Mouse (Mus musculus) liver, embryonic 14.5 days (tissue): Measurements from ENCODE around the gene Lbr. TPM values are rescaled to one million over a fixed set of nuclear protein-coding genes. Genes with fewer than 3 reads are reported as not detected.
"Not testable (repeated sequence)": the region's sequence is repeated elsewhere in the genome, so short reads cannot be mapped to it uniquely, and the experiment has no call there.

Experiments used
- ATAC-seq: fragments of 200-750 bp; cut with Nextera tagmentation; 2 replicates; pipeline ENCODE4 v1.8.0; 2017; ENCODE audit warnings: moderate number of reproducible peaks, mild to moderate bottlenecking, moderate library complexity; ENCODE audit not compliant: insufficient read depth
- DNase-seq, 3 experiments: peaks; one replicate each; pipeline ENCODE4 v3.0.0-alpha.2; 2012 to 2013; ENCODE audit warnings: low read depth in 3 of 3, low spot score in 3 of 3
- H3K27ac ChIP-seq: fragments of 300-500 bp; sonication (generic); 2 replicates; pipeline ENCODE4 v1.5.1; 2014; ENCODE audit warnings: moderate library complexity, mild to moderate bottlenecking, control low read depth, inconsistent platforms
- H3K27me3 ChIP-seq: fragments of 300-500 bp; sonication (generic); 2 replicates; pipeline ENCODE4 v1.6.1; 2014; ENCODE audit warnings: mild to moderate bottlenecking, low read length, moderate library complexity; ENCODE audit not compliant: control insufficient read depth, insufficient read depth
- H3K36me3 ChIP-seq: fragments of 300-500 bp; sonication (generic); replicated peaks from 2 replicates; pipeline ENCODE4 v1.6.1; 2014; ENCODE audit warnings: low read depth; ENCODE audit not compliant: control insufficient read depth, insufficient read depth
- H3K4me1 ChIP-seq, 2 experiments: fragments of 200-500 bp in 1 of 2; fragments of 300-500 bp in 1 of 2; sonication (generic) in 1 of 2; replicated peaks; 2 replicates each; pipeline ENCODE4 v1.6.1; 2012 to 2014; ENCODE audit warnings: antibody characterized with exemption in 1 of 2, inconsistent platforms in 1 of 2, low read length in 1 of 2; ENCODE audit not compliant: control insufficient read depth in 2 of 2, insufficient read depth in 2 of 2
- H3K4me2 ChIP-seq: fragments of 300-500 bp; sonication (generic); 2 replicates; pipeline ENCODE4 v1.6.1; 2014; ENCODE audit warnings: low read depth, mild to moderate bottlenecking, control low read depth, moderate library complexity
- H3K4me3 ChIP-seq, 2 experiments: fragments of 200-500 bp in 1 of 2; fragments of 300-500 bp in 1 of 2; sonication (generic) in 1 of 2; 2 replicates each; pipeline ENCODE4 v1.5.1; 2012 to 2014; ENCODE audit warnings: low read depth in 2 of 2, low read length in 2 of 2, mild to moderate bottlenecking in 2 of 2, control low read depth in 1 of 2, inconsistent platforms in 1 of 2, moderate library complexity in 1 of 2; ENCODE audit not compliant: insufficient read depth in 1 of 2
- H3K9ac ChIP-seq: fragments of 300-500 bp; sonication (generic); replicated peaks from 2 replicates; pipeline ENCODE4 v1.6.1; 2014; ENCODE audit warnings: mild to moderate bottlenecking, control low read depth, moderate library complexity
- H3K9me3 ChIP-seq: fragments of 300-500 bp; sonication (generic); 2 replicates; pipeline ENCODE4 v1.6.1; 2016; ENCODE audit warnings: low read length, mixed read lengths; ENCODE audit not compliant: control insufficient read depth
- CTCF ChIP-seq: IDR thresholded peaks from 2 replicates; pipeline ENCODE4 v1.5.1; 2016; ENCODE audit warnings: antibody characterized with exemption, low read depth, control low read depth
- EP300 ChIP-seq: IDR thresholded peaks from 2 replicates; pipeline ENCODE4 v1.6.1; 2016; ENCODE audit warnings: antibody characterized with exemption, low read depth
- WGBS: fragments of 180-500 bp; shearing (Covaris S2); extraction: QIAGEN DNeasy Blood & Tissue Kit; methylation state at CpG from one replicate; pipeline ENCODE4 v1.1.7; 2014; ENCODE audit not compliant: insufficient replicate concordance; 5-methylcytosine and 5-hydroxymethylcytosine counted together
- polyA plus RNA-seq, 2 experiments: library from polyadenylated mRNA; depleted of rRNA in 1 of 2; stranded (reverse) in 1 of 2; unstranded in 1 of 2; fragments of >200 nt; fragmentation: Nextera tagmentation in 1 of 2; extraction: Ambion mirVana in 1 of 2; gene quantifications; 2 replicates each; pipeline versions ENCODE4 v1.2.1 to v1.2.3; 2012 to 2014

Gene Lbr
- polyA plus RNA-seq, 2 experiments: 65.7 to 259 TPM

GRCm38 (mm10) chr1:181789952-181790351, 52.9 kb downstream of the Lbr start:
- no peak overlapping the region for H3K4me3 ChIP-seq
- no peak overlapping the region for H3K4me2 ChIP-seq
- no peaks in the 10 kb centered on the region for H3K9me3 ChIP-seq
- WGBS: 41% methylated on average over 6 of the region's 6 CpGs
- H3K4me1 ChIP-seq: no peaks in the 10 kb centered on the region
- DNase-seq: no peak
- TF ChIP-seq CTCF (no peak), EP300 (no peak)
- no peak overlapping the region for H3K27ac ChIP-seq
- H3K36me3 ChIP-seq: no peaks in the 10 kb centered on the region
- no peaks in the 10 kb centered on the region for H3K27me3 ChIP-seq
- H3K9ac ChIP-seq: no peak overlapping the region
- no peak for ATAC-seq

- WGBS: 85% methylated on average over 11 of the region's 11 CpGs
- ATAC-seq: not testable (repeated sequence)
Measured at GRCm38 (mm10) chr1:181782600-181782999, 60.2 kb downstream of the Lbr start.

GRCm38 (mm10) chr1:181776541-181776940, 66.3 kb downstream of the Lbr start:
- no peak overlapping the region for H3K4me2 ChIP-seq
- no peak overlapping the region for H3K9ac ChIP-seq
- 28% methylated on average over 1 of the region's 1 CpGs for WGBS
- no peaks in the 10 kb centered on the region for H3K27me3 ChIP-seq
- no peaks in the 10 kb centered on the region for H3K9me3 ChIP-seq
- ATAC-seq (no peak), DNase-seq (no peak)
- no peak overlapping the region for H3K27ac ChIP-seq
- TF ChIP-seq CTCF (no peak), EP300 (no peak)
- H3K4me1 ChIP-seq: no peaks in the 10 kb centered on the region
- no peak overlapping the region for H3K4me3 ChIP-seq
- no peaks in the 10 kb centered on the region for H3K36me3 ChIP-seq

More at GRCm38 (mm10) chr1:181782600-181782999, 60.2 kb downstream of the Lbr start:
- not testable (repeated sequence) for H3K9me3 ChIP-seq, H3K4me1 ChIP-seq, H3K4me2 ChIP-seq, H3K27ac ChIP-seq, H3K36me3 ChIP-seq, DNase-seq, H3K9ac ChIP-seq, H3K27me3 ChIP-seq, H3K4me3 ChIP-seq

GRCm38 (mm10) chr1:181771871-181772270, 71.0 kb downstream of the Lbr start:
- no peaks in the 10 kb centered on the region for H3K27me3 ChIP-seq
- no peaks in the 10 kb centered on the region for H3K36me3 ChIP-seq
- no peak overlapping the region for H3K9ac ChIP-seq
- WGBS: 74% methylated on average over 3 of the region's 3 CpGs
- no peak for ATAC-seq
- H3K9me3 ChIP-seq: no peaks in the 10 kb centered on the region
- no peak overlapping the region for H3K27ac ChIP-seq
- DNase-seq: no peak
- H3K4me2 ChIP-seq: no peak overlapping the region
- TF ChIP-seq EP300 (no peak), CTCF (no peak)
- no peak overlapping the region for H3K4me3 ChIP-seq
- no peaks in the 10 kb centered on the region for H3K4me1 ChIP-seq

GRCm38 (mm10) chr1:181769392-181769791, 73.5 kb downstream of the Lbr start:
- Histone ChIP-seq H3K4me1 (no peaks in the 10 kb centered on the region), H3K4me2 (no peak overlapping the region), H3K9ac (no peak overlapping the region), H3K27ac (no peak overlapping the region), H3K4me3 (no peak overlapping the region), H3K36me3 (no peaks in the 10 kb centered on the region), H3K27me3 (no peaks in the 10 kb centered on the region), H3K9me3 (no peaks in the 10 kb centered on the region)
- DNase-seq (no peak), ATAC-seq (no peak)
- 63% methylated on average over 14 of the region's 14 CpGs for WGBS
- TF ChIP-seq EP300: no peak
- TF ChIP-seq CTCF: peak; percentile 59

Other genes starting within 250 kb of the Lbr start
- gene Enah, start 176.9 kb upstream of the Lbr start, polyA plus RNA-seq (2012; rRNA removed): 0.93 and 0.99 TPM in 2 replicates
- gene Enah, start 176.9 kb upstream of the Lbr start, polyA plus RNA-seq (2014; fragmentation: Nextera tagmentation; extraction: Ambion mirVana): 0.44 and 0.53 TPM in 2 replicates